Mouse (Mus musculus): ENCODE results near the gene Gm5767.

GRCm38 (mm10) chr16:8691206-8691605 lies 10.6 kb downstream of the Gm5767 start:
- TF ChIP-seq CTCF (IDR thresholded peaks at IDR 0.05; ENCODE audit: borderline replicate concordance, control insufficient read depth, extremely low read depth, insufficient read depth, low read length, poor library complexity) (no peak), POLR2A (IDR thresholded peaks at IDR 0.05; ENCODE audit: control insufficient read depth, extremely low read depth, insufficient read depth, low read length, poor library complexity) (no peak)
